Mouse (Mus musculus): Measurements from ENCODE around the gene Miga2. TPM values are rescaled to one million over a fixed set of nuclear protein-coding genes. Genes with fewer than 3 reads are reported as not detected.
"Not testable (repeated sequence)": the region's sequence is repeated elsewhere in the genome, so short reads cannot be mapped to it uniquely, and the experiment has no call there.

Gene Miga2
- total RNA-seq, 2 experiments from 2014 or later, result 108 to 120 TPM

DNA sequence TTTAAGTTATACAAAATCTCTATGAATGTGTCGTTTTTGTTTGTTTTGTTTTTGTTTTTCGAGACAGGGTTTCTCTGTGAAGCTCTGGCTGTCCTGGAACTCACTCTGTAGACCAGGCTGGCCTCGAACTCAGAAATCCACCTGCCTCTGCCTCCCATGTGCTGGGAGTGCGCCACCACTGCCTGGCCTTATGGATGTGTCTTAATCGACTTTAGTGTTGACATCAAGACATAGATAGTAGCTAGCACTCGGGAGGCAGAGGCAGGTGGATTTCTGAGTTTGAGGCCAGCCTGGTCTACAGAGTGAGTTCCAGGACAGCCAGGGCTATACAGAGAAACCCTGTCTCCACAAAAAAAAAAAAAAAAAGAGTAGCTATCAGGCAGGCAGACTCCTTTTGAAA is 53.1 kb downstream of the Miga2 start:
- not testable (repeated sequence) for DNase-seq (ENCODE audit: low spot score in 2 of 2)

DNA sequence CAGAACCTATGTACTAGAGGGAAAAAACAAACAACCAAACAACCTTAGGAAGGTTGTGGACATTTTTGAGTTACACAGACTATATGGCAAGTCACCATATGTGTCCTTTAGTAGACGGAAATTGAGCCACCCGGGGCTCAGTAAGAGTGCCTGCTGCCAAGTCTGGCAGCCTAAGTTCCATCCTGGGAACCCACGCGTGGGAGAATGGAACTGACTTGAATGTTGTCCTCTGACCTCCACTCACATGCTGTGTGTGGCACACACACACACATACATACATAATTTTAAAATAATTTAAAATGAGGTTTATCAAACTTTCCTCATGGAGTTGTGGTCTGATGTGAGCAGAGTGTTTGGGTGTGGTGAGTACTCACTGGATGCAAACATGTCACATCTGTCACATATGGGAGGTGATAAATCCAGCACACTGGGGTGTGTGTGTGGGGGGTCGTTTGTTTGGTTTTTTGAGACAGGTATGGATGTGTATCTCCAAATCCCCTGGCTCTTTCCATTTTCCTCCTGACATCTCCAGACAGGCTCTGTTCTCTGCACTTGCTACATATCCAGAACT is 53.6 kb downstream of the Miga2 start:
- no peak for DNase-seq (ENCODE audit: low spot score in 2 of 2)

DNA sequence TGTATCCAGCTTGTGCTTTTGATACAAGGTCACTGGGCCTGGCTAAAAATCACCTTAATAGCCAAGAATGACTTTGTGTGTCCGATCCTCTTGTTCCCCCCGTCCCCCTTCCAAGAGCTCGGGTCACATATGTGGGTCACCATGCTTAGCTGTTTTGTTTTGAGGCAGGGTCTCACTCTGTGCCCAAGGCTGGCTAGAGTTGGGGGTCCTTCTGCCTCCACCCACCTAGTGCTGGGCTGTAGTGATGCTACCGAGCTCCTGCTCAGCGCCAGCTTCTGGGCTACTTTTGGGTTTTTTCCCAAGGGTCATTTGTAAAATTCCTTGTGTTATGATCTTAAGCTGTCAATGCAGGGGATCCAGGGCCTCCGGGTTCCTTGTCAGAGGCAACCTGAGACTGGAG is 54.2 kb downstream of the Miga2 start:
- no peak for DNase-seq (ENCODE audit: low spot score in 2 of 2)

DNA sequence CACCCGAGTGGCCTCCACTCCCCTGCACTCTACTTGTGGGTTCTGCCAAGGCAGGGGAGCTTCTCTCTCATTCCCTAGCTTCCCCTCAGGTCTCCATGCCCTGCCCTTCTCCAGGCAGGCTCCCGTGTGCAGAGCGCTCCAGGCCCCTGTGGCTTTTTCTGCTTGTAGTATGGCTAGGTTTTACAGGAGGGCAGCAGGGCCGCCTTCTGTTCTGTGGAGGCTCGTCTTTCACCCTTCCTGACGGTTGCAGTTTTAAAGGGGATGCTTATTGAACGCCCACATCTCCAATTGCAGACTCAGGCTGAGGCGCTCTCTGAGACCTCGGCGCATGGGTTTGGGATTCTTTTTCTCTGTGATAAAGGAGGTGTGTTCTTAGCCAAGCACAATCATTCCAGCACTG is 55.1 kb downstream of the Miga2 start:
- DNase-seq (ENCODE audit: low spot score in 2 of 2), result no peak

DNA sequence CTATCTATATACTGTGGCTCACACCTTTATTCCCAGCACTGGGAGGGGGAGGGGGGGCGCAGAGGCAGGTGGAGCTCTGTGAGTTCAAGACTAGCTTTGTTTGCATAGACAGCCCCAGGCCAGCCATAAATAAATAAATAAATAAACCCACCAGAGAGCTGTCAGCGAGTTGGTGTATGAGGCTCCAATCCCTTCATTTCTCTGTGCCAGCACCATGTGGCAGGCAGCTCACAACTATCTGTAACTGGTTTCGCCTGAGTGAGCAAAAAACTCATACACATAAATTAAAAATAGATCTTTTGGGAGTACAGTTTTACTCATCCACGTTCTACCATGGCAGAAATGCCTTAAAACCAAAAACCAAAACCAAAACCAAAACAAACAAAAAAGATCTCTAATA is 57.4 kb downstream of the Miga2 start:
- no peak for DNase-seq (ENCODE audit: low spot score in 2 of 2)

DNA sequence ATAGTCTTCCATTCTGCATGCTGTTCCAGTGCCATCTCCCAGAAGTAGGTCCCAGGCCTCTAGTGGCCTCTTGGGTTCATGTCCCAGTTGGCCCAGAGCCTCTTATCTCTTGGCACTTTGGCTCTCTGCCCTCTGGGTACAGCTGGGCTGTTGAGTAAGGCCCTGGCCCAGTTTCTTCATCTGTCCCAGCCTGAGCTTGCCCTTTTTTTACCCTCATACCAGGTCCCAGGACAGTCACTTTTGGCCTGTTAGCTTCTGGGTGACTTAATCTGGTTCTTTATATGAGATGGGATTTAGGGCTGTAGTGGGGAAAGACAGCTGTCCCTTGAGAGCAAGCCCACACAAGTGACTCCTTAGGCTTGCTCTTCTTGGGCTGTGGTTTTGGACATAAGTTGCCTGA is 65.1 kb downstream of the Miga2 start:
- no peak for DNase-seq (ENCODE audit: low spot score in 2 of 2)

Small RNAs within 50 kb of the gene (microRNA-seq; reads per million reads assigned to microRNA genes)
- gene Gm47292, result 0 reads per million in 2 experiments

Other genes with a start within 250 kb of the Miga2 start
- 100 to 1,000 TPM; 146 to 156 TPM for gene Zer1, start 239.6 kb upstream of the Miga2 start, total RNA-seq (2021)
- gene Tbc1d13, start 230.5 kb upstream of the Miga2 start, total RNA-seq (2021), result 10 to 100 TPM; 43.7 to 50.5 TPM
- 10 to 100 TPM; 19.3 to 23.3 TPM for gene Endog, start 192.7 kb upstream of the Miga2 start, total RNA-seq (2021)
- gene Spout1, start 185.8 kb upstream of the Miga2 start, total RNA-seq (2021), result 10 to 100 TPM; 32.5 to 33.9 TPM
- 10 to 100 TPM; 13.9 to 14.1 TPM for gene Kyat1, start 158.4 kb upstream of the Miga2 start, total RNA-seq (2021)
- 10 to 100 TPM; 58.2 to 62.6 TPM for gene Lrrc8a, start 126.5 kb upstream of the Miga2 start, total RNA-seq (2021)
- 10 to 100 TPM in 1 of 2 experiments, 1 to 10 TPM in 1; 9.5 to 10.3 TPM for gene Gm28035, start 123.7 kb upstream of the Miga2 start, total RNA-seq (2021)
- 10 to 100 TPM; 17.7 to 19.6 TPM for gene Phyhd1, start 98.0 kb upstream of the Miga2 start, total RNA-seq (2021)
- gene Gm28038, start 83.2 kb upstream of the Miga2 start, total RNA-seq (2021), result not detected
- gene Dolk, start 77.9 kb upstream of the Miga2 start, total RNA-seq (2021), result 10 to 100 TPM; 19.7 to 22.0 TPM
- 10 to 100 TPM; 21.3 to 24.1 TPM for gene Nup188, start 77.8 kb upstream of the Miga2 start, total RNA-seq (2021)
- 100 to 1,000 TPM; 295 to 306 TPM for gene Sh3glb2, start 4.9 kb upstream of the Miga2 start, total RNA-seq (2021)
- 10 to 100 TPM; 24.2 to 27.5 TPM for gene Dolpp1, start 28.0 kb downstream of the Miga2 start, total RNA-seq (2021)
- gene Crat, start 51.6 kb downstream of the Miga2 start, total RNA-seq (2021), result 10 to 100 TPM; 53.7 to 57.3 TPM
- 100 to 1,000 TPM; 182 to 189 TPM for gene Ptpa, start 51.8 kb downstream of the Miga2 start, total RNA-seq (2021)
- 10 to 100 TPM; 30.3 to 30.4 TPM for gene Ier5l, start 110.0 kb downstream of the Miga2 start, total RNA-seq (2021)
- gene Cstad, start 230.8 kb downstream of the Miga2 start, total RNA-seq (2021), result 1 to 10 TPM; 3.1 to 4.0 TPM